Mouse (Mus musculus) stomach, postnatal 0 days (tissue): ENCODE measurements at regions not wholly inside any gene's neighbourhood (a gene's known extent, or its start where the extent isn't known, plus 50 kb on each side); places are given as distances from the start of the nearest gene placed in this dataset.

Experiments used
- ATAC-seq: fragments of 200-750 bp; cut with Nextera tagmentation; 2 replicates; pipeline ENCODE4 v1.8.0; 2017; ENCODE audit not compliant: low FRiP score, low TSS enrichment
- DNase-seq: peaks from one replicate; pipeline ENCODE4 v3.0.0-alpha.2; 2016; ENCODE audit warnings: low spot score
- H3K27ac ChIP-seq: fragments of 300-500 bp; sonication (generic); replicated peaks from 2 replicates; pipeline ENCODE4 v1.5.1; 2014; ENCODE audit warnings: mild to moderate bottlenecking, control low read depth
- H3K27me3 ChIP-seq: fragments of 300-500 bp; sonication (generic); 2 replicates; pipeline ENCODE4 v1.6.1; 2014; ENCODE audit warnings: low read length; ENCODE audit not compliant: control insufficient read depth, insufficient read depth
- H3K36me3 ChIP-seq: fragments of 300-500 bp; sonication (generic); 2 replicates; pipeline ENCODE4 v1.6.1; 2014; ENCODE audit warnings: low read length, mixed read lengths; ENCODE audit not compliant: control insufficient read depth, insufficient read depth
- H3K4me1 ChIP-seq: fragments of 300-500 bp; sonication (generic); replicated peaks from 2 replicates; pipeline ENCODE4 v1.6.1; 2014; ENCODE audit warnings: antibody characterized with exemption; ENCODE audit not compliant: control insufficient read depth, insufficient read depth
- H3K4me2 ChIP-seq: fragments of 300-500 bp; sonication (generic); replicated peaks from 2 replicates; pipeline ENCODE4 v1.6.1; 2014; ENCODE audit warnings: low read depth, mild to moderate bottlenecking, control low read depth, moderate library complexity
- H3K4me3 ChIP-seq: fragments of 300-500 bp; sonication (generic); 2 replicates; pipeline ENCODE4 v1.5.1; 2014; ENCODE audit warnings: low read depth, low read length, control low read depth
- H3K9ac ChIP-seq: fragments of 300-500 bp; sonication (generic); 2 replicates; pipeline ENCODE4 v1.6.1; 2014; ENCODE audit warnings: mild to moderate bottlenecking, low read length, control low read depth, mixed read lengths
- H3K9me3 ChIP-seq: fragments of 300-500 bp; sonication (generic); 2 replicates; pipeline ENCODE4 v1.6.1; 2016; ENCODE audit warnings: low read length; ENCODE audit not compliant: control insufficient read depth
- CTCF ChIP-seq: IDR thresholded peaks from 2 replicates; pipeline ENCODE4 v1.5.1; 2016; ENCODE audit warnings: antibody characterized with exemption, low read depth, mild to moderate bottlenecking, moderate library complexity
- EP300 ChIP-seq: optimal IDR thresholded peaks from 2 replicates; pipeline ENCODE3; 2016; ENCODE audit warnings: antibody characterized with exemption
- WGBS: fragments of 180-500 bp; shearing (Covaris S2); extraction: QIAGEN DNeasy Blood & Tissue Kit; methylation state at CpG from one replicate; pipeline ENCODE4 v1.1.7; 2014; 5-methylcytosine and 5-hydroxymethylcytosine counted together

DNA sequence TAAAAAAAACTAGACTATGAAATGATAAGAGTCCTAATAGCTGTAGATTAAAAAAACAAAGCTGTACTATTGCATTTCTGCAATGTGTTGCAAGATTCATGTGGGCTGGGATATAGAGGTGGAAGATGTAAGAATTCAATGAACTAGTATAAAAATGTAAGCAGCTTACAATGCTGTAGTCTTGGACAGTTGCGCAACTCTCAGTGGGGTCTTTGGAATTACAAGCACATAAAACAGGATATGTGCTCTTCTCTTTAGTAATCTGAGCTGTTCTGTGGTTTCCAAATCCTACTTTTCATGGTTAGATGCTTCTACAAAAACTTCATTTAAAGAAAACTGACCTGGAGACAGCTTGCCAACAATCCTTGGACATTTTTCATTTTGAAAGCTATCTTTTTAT lies 609.3 kb downstream of the Adgrl2 start:
- H3K4me1 ChIP-seq: no peaks in the 10 kb centered on the region
- no peak overlapping the region for H3K27ac ChIP-seq
- H3K9me3 ChIP-seq: no peaks in the 10 kb centered on the region
- DNase-seq: no peak
- no peak for ATAC-seq
- no peak overlapping the region for H3K4me3 ChIP-seq
- H3K27me3 ChIP-seq: no peaks in the 10 kb centered on the region
- no peaks in the 10 kb centered on the region for H3K36me3 ChIP-seq
- TF ChIP-seq EP300 (no peak), CTCF (no peak)
- H3K9ac ChIP-seq: no peak overlapping the region
- 98% methylated on average over 1 of the region's 1 CpGs for WGBS
- H3K4me2 ChIP-seq: no peak overlapping the region

DNA sequence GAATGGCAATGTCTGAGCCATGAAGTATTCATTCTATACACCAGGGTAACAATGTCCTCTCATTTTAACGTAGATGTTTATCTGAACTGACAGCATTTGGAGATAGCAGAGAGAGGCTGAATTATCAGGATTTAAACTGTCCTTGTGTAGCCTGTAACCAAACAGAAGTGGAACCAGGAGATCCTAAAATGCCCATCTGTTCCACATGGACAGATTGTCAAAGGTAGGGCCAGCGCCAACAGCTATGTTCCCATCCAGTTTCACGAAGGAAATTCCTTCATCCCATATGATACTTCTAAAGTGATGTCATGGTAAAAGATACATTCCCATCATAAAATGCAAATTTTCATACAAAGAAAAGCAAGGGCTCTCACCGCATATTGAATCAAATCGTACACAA lies 627.0 kb downstream of the Adgrl2 start:
- DNase-seq (no peak), ATAC-seq (no peak)
- no peaks in the 10 kb centered on the region for H3K27me3 ChIP-seq
- H3K4me2 ChIP-seq: no peak overlapping the region
- TF ChIP-seq CTCF: no peak
- TF ChIP-seq EP300: no peak
- no peaks in the 10 kb centered on the region for H3K4me1 ChIP-seq
- no peaks in the 10 kb centered on the region for H3K9me3 ChIP-seq
- no peak overlapping the region for H3K27ac ChIP-seq
- H3K9ac ChIP-seq: no peak overlapping the region
- WGBS: 77% methylated on average over 5 of the region's 5 CpGs
- H3K4me3 ChIP-seq: no peak overlapping the region
- no peaks in the 10 kb centered on the region for H3K36me3 ChIP-seq

DNA sequence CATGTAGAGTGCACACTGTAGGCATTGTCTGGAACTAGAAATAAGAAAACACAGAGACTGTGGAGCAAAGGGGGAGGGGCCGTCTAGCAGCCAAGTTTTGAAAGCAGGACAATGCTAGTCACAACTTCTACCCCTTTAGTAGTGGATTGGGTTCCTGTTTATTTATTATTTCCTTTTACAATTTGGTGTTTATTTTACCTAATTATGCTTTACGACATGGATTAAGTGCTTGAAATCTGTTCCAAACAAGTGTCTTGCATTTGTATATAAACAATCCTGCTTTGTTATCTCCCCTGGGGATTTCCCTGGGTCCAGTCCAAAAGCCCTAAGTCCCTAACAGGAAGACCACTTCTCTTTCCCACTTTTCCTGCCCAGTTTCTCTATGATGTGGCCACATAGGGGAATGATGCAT lies 627.9 kb downstream of the Adgrl2 start:
- no peak overlapping the region for H3K4me2 ChIP-seq
- H3K27ac ChIP-seq: no peak overlapping the region
- 33% methylated on average over 2 of the region's 2 CpGs for WGBS
- ATAC-seq: no peak
- no peak for DNase-seq
- no peak for TF ChIP-seq EP300
- no peak overlapping the region for H3K9ac ChIP-seq
- no peaks in the 10 kb centered on the region for H3K9me3 ChIP-seq
- no peaks in the 10 kb centered on the region for H3K36me3 ChIP-seq
- H3K4me1 ChIP-seq: no peaks in the 10 kb centered on the region
- H3K27me3 ChIP-seq: no peaks in the 10 kb centered on the region
- H3K4me3 ChIP-seq: no peak overlapping the region

DNA sequence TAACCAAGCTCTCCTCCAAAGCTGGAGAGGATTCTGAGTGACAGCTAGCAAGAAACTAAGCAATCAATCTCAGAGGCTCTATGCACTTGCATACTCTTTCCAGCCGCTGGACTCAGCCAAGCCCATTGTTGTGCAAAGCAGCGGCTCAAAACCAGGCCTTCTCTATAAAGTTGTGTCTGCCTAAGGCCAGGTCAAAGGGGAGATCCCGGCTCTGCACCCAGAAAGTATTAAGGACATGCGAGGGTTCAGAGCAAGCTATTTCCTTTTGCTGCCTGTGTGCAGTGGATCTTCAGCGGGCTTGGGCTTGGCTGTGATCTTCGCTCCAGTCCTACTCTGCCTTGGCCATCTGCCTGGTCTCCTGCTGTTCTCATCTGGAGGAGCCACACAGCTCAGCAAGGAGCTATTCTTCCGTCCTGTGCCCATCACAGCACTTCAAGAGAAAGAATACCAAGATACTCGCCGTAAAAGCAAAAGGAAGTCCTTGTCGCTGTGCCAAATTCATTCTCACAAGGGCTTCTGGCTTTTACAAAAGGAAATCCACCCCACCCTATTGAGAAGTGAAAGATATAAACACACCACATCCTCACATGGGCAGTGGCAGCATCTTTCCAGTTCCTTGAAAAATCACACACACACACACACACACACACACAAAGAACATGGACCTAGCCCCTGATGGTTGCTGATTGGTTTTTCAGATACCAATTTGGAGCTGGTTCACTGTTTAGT lies 646.6 kb downstream of the Adgrl2 start:
- H3K36me3 ChIP-seq: no peaks in the 10 kb centered on the region
- no peaks in the 10 kb centered on the region for H3K9me3 ChIP-seq
- H3K27me3 ChIP-seq: no peaks in the 10 kb centered on the region
- H3K27ac ChIP-seq: no peak overlapping the region
- TF ChIP-seq CTCF (no peak), EP300 (no peak)
- no peak overlapping the region for H3K9ac ChIP-seq
- DNase-seq: peak; percentile 22
- no peak overlapping the region for H3K4me3 ChIP-seq
- 12% methylated on average over 10 of the region's 10 CpGs for WGBS
- H3K4me1 ChIP-seq: no peaks in the 10 kb centered on the region
- ATAC-seq: no peak
- H3K4me2 ChIP-seq: peak overlapping the region; percentile 35; the same call in 1 of the 2 replicates

DNA sequence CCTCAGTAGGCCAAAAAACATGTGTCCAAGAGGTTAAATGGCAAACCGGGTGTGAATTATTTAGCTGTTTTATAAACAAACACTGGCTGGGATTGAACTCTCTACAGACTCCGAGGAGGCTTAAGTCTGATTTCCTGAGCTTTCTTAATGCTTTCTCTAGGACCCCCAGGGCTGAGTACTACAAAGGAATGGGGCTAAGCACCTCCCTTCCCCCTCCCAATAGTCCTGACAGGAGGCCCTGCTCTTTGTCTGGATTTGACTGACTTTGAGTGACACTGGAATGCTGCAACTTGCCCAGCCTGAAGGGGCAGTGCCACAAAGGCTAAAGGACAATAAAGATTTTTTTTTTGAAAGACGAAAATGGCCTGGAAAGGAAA lies 647.1 kb downstream of the Adgrl2 start:
- ATAC-seq (no peak), DNase-seq (no peak)
- Histone ChIP-seq H3K9me3 (no peaks in the 10 kb centered on the region), H3K4me2 (peak overlapping the region; percentile 35; the same call in 1 of the 2 replicates), H3K4me3 (no peak overlapping the region), H3K27ac (no peak overlapping the region), H3K9ac (no peak overlapping the region), H3K36me3 (no peaks in the 10 kb centered on the region), H3K4me1 (no peaks in the 10 kb centered on the region), H3K27me3 (no peaks in the 10 kb centered on the region)
- TF ChIP-seq EP300 (no peak), CTCF (no peak)
- 9% methylated on average over 3 of the region's 3 CpGs for WGBS

DNA sequence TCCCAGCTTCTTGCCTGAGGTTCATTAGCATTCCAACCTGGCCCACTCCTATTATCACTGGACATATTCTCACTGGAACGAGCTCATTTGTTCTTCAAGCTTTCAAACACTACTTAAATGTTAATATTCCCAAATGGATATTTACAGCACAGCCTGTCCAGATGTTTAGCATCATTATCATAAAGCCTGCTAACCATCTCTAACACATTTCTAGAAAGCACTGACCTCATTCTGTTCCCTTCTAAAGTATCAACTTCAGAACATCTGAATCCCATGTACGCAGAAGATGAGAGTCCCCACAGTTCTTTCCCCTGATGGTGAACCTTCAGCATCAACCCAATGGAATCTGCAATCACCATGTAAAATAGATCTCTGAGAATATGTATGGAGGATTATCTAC lies 651.1 kb downstream of the Adgrl2 start:
- H3K27ac ChIP-seq: no peak overlapping the region
- DNase-seq (no peak), ATAC-seq (no peak)
- H3K4me3 ChIP-seq: no peak overlapping the region
- H3K36me3 ChIP-seq: no peaks in the 10 kb centered on the region
- no peak for TF ChIP-seq EP300
- TF ChIP-seq CTCF: no peak
- H3K9me3 ChIP-seq: no peaks in the 10 kb centered on the region
- no peak overlapping the region for H3K4me2 ChIP-seq
- H3K4me1 ChIP-seq: no peaks in the 10 kb centered on the region
- 49% methylated on average over 2 of the region's 2 CpGs for WGBS
- no peaks in the 10 kb centered on the region for H3K27me3 ChIP-seq
- no peak overlapping the region for H3K9ac ChIP-seq
